Mouse (Mus musculus): ENCODE data around the gene Efcc1.

Efcc1 gene

DNA sequence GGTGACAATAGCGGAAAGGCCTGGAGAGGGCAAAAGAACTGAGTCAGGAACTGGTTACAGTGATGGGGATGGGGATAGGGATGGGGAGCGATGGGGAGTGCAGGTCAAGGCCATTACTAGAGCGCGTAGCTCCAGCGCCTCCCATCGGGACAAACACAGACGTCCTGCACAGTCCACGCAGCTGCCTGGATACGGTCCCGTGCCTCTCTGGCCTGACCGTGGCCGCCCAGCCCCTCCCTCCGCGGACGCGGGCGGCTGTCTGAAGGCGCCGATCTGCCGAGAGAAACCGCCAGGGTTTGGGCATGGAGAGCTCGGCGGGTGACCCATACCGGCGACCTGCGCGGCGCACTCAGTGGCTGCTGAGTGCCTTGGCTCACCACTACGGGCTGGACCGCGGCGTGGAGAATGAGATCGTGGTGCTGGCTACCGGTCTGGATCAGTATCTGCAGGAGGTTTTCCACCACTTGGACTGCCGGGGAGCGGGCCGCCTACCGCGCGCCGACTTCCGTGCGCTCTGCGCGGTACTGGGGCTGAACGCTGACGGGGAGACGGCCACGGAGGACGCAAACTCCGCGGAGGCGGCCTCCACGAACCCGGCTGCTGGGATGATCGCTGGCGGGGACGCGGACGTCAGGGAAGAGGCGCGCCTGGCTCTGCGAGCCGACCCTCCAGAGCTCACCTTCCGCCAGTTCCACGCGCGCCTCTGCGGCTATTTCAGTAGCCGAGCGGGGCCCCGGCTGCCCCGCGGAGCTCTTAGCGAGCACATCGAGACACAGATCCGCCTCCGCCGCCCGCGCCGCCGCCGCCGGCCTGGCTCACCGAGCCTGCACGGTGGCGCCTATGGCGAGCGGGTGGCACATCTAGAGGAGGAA lies at the start of gene Efcc1:
Gene Efcc1 (plus strand): TSS at position 279 of the 872 bp plus-strand sequence.
- no peak for DNase-seq (ENCODE audit: low spot score)

DNA sequence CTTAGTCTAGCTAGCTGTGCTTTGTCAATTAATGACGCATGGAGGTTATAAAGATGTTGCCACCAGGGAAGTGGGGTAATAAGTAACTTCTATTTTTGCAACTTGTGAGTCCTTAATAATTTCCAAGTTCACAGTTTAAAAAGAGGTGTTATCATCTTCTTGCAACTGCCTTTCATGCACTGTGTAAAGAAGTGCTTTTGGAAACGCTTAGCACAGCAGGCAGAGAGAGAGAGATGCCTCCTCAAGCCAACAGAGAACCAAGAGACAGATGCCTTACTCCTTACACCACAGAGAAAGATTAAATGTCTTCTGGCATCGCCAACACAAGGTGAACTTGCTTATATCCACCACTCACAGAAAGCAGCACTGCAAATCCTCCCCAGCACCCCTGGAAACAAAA lies 34.7 kb upstream of the Efcc1 start:
- DNase-seq (ENCODE audit: low spot score): no peak

DNA sequence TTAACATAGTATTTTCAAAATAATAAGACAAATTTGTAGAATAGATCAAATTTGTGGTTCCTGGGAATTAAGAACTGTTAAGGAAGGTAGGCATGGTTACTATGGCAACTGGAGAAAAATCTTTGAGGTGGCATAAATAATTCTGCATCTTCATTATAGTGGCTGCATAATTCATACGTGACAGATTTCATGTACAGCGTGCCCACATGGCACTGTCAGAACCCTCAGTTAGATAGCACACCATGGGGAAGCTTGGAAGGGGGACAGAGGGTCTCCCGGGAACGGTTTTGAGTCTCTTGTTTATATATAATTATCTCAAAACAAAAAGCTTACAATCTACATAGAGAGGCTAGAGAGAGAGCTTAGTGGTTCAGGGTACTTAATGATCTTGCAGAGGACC lies 34.1 kb upstream of the Efcc1 start:
- DNase-seq (ENCODE audit: low spot score): no peak

GRCm38 (mm10) chr6:87706246-87706645 lies 24.4 kb upstream of the Efcc1 start:
- DNase-seq (ENCODE audit: low spot score): no peak

GRCm38 (mm10) chr6:87712311-87712710 lies 18.4 kb upstream of the Efcc1 start:
- no peak for DNase-seq (ENCODE audit: low spot score)

GRCm38 (mm10) chr6:87714091-87714490 lies 16.6 kb upstream of the Efcc1 start:
- no peak for DNase-seq (ENCODE audit: low spot score)

DNA sequence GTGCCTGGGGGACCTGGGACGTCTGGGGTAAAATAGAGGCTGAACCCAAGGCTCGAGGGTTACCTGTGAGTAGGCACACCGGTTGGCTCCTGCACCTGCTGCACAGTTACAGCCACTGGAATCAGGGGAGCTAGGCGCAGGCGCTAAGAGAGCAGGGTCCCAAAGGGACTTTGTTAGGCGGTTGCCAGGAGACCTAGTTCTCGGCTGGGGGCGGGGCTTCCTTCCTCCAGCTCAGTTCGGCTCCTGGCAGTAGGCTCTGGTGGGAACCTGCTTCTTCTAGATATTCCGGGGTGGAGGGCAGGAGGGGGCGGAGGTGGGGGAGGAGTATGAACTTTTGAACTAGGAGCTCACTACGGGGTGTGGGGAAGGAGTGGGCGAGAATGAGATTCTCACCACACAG lies 8.0 kb upstream of the Efcc1 start:
- no peak for DNase-seq (ENCODE audit: low spot score)

- no peak for DNase-seq (ENCODE audit: low spot score)
Observed at GRCm38 (mm10) chr6:87725267-87725912, 5.3 kb upstream of the Efcc1 start.

DNA sequence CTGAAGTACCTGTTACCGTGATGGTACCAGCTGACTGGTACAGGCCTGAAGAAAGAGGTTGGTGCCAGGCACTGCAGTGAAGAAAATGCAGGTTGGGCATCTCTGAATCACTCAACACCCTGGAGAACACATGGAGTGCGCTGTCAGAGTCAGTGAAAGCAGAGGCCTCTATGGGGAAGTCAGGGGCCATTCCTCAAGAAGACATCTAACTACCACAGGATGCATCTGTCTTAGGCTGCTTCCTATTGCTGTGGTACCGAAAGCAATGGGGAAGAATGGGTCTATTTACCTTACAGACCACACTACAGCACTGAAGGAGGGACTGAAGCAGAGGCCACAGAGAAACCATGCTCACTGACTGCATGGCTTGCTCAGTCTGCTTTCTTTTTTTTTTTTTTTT lies 2.6 kb upstream of the Efcc1 start:
- no peak for DNase-seq (ENCODE audit: low spot score)

DNA sequence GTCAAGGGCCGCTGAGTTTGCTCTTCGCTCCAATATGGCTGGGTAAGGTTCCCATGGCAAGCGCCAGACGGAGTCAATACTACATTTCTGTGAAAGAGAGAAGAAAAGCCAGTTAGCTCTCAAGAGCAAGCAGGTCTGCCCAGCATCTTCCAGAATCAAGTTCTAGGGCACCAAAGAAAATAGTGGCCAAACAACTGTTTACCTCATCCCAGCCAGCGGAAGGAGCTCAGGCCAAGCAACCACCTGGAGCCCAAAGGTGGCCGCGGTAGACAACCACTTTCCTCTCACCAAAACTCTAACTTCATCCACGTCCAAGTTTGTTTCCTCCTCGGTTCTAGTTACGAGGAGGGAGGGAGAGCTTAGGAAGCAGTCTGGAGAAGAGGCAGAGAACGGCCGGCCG lies 528 bp upstream of the Efcc1 start:
- DNase-seq (ENCODE audit: low spot score): no peak

GRCm38 (mm10) chr6:87731463-87732095 lies 910 bp downstream of the Efcc1 start:
- DNase-seq (ENCODE audit: low spot score): no peak

- DNase-seq (ENCODE audit: low spot score): no peak
Observed at GRCm38 (mm10) chr6:87732151-87733011, 1.7 kb downstream of the Efcc1 start.

- no peak for DNase-seq (ENCODE audit: low spot score)
Observed at GRCm38 (mm10) chr6:87733131-87733930, 2.7 kb downstream of the Efcc1 start.

DNA sequence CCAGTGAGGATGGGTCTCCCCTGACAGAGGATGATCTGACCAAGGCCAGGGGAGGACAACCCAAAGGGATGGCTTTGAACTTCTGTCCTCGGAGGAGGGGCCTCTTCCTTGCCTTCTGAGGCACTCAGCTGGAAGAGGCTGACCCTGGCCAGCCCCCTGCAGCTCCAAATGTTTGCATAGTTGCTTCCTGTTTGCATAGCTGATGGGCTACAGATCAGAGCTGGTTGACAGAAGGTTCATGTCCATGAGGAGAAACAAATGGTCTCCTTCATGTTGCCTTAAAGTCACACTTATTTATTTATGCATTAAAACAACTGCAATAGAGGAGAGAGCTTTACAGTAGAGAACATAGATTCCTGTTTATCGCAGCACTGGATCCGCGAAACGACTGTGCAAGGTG lies 3.5 kb downstream of the Efcc1 start:
- DNase-seq (ENCODE audit: low spot score): no peak

DNA sequence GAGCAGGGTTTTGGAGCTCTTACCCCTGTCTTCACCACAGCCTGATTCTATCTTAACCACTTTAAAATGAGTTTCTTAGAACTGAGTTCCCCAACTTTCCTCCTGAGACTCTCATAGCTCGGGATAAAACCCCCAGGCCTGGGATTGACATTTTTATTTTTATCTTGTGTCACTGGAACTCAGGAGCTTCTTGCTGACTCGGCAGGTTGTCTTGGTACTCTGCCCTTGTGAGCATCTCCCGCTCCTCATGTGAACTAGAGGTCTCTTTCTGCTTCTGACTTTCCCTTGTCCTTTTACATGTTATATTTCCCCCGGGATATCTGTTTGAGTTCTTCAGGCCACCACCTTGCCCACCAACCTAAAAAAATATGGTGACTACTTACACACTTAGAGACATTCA lies 6.3 kb downstream of the Efcc1 start:
- DNase-seq (ENCODE audit: low spot score): no peak

DNA sequence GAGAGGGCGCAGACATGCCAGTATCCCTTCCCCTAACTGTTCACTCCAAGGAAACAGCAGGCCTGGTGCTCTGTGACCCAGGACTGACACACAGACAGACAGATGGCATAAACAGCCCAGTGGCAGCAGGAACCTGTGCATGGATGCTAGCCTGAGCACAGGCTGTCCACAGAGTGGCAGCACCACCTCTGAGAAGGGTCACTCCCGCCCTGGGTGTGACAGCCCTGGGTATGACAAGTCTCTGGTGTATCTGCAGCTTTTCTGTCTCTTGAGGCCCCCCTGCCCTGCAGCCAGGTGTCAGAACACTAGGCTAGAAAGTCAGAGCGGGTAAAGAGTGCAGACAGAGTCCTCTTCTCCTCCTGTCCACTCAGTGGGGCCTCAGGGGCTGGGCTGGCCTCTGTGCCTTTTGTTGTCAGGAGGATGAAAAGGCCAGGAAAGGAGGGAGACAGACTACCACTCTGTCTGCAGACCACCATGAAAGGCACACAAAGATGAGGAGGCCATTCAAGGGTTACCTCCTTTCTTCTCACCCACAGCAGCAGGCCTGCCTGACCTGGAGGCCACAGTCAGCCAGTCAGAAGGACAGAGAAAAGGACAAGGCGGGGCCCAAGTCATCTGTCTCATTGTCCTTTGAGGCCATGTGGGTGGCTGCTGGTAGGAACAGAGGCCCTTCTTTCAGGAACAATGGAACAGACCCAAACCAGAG lies 7.4 kb downstream of the Efcc1 start:
- DNase-seq (ENCODE audit: low spot score): no peak

GRCm38 (mm10) chr6:87739898-87740297 lies 9.2 kb downstream of the Efcc1 start:
- DNase-seq (ENCODE audit: low spot score): no peak

GRCm38 (mm10) chr6:87740496-87740895 lies 9.8 kb downstream of the Efcc1 start:
- no peak for DNase-seq (ENCODE audit: low spot score)

DNA sequence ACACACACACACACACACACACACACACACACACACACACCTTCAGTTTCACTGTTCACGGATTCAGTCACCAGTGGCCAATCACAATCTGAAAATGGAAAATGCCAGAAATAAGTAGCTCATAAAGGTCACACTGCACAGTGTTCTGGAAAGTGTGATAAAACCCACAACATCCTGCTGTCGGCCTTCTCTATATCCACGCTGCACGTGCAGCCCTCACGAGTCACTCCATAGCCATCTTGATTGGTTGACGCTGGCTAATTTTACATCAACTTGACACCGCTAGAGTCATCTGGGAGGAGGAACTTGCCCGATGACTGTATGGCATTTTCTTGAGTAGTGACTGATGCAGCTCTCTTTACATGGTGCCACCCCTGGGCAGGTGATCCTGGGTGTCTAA lies 11.3 kb downstream of the Efcc1 start:
- DNase-seq (ENCODE audit: low spot score): no peak

DNA sequence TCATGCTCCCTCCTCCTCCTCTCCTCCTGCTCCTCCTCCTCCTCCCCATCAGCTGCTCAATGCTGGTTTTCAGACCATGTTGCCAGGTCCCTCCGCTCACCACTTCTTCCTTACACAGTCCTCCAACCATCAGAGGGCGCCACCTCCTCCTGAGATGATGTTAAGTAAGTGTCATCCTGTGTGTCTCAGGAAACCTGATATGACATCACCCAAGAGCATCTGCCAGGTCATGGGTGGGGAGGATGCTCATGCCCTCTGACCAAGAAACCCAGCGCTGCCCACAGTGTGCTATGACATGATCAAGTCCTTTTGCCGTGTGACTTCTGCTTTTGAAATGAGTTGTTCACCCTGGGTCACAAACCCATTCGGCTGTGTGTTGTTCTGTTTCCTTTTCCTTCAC lies 12.1 kb downstream of the Efcc1 start:
- DNase-seq (ENCODE audit: low spot score): no peak

GRCm38 (mm10) chr6:87743281-87743680 lies 12.6 kb downstream of the Efcc1 start:
- no peak for DNase-seq (ENCODE audit: low spot score)

Data from layer of hippocampus, adult 9-10 months (tissue).